Mouse (Mus musculus): Measurements from ENCODE around the gene Arhgap31. TPM values are rescaled to one million over a fixed set of nuclear protein-coding genes. Genes with fewer than 3 reads are reported as not detected.

Gene Arhgap31
- polyA plus RNA-seq, 1 experiment = 12.1 TPM

DNA sequence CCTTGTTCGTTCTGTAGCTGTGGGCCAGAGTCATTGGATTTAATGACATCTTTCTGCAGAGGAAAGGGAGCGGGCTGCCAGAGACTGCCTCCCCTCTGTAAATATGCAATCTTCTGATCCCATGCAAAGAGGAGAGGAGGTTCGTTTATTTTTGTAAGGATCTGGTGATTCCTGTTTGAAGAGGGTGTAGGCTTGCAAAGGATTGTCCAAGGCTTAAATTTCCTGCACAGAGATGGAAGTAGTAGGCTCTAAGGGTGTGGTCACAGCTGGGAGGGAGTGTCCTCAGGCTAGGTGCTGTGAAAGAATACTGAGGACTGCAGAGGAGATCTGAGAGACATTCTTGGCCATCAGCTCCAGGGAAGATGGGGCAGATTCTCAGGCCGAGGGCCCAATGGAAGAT is 58.8 kb downstream of the Arhgap31 start:
- no peak for DNase-seq (ENCODE audit: extremely low spot score in 1 of 2, low spot score in 1 of 2)

GRCm38 (mm10) chr16:38653390-38653871 is 59.6 kb downstream of the Arhgap31 start:
- DNase-seq (ENCODE audit: extremely low spot score in 1 of 2, low spot score in 1 of 2) = no peak

GRCm38 (mm10) chr16:38652653-38653052 is 60.4 kb downstream of the Arhgap31 start:
- no peak for DNase-seq (ENCODE audit: extremely low spot score in 1 of 2, low spot score in 1 of 2)

DNA sequence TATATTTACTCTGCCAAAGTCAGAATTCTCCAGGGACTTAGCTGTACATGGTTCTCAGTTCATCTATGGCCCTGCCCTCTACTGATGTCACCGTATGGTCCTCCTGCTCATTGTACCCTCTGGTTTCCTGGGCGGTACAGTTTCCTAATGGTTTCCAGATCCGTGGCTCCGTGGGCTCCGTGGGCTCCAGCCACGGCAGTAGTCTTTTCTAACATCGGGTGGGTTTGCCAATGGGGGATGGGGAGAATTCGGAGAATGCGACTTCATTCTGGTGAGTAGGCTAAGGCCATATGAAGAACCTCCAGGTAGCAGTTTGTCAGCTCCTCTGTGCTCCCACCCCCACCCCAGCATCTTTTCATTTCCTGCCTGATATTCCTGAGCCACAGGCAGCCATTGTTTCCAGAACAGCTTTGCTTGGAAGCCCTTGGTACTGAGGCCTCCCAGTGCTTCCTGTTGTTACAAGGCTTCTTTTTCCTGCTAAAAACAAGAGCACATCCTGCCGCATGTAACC is 61.3 kb downstream of the Arhgap31 start:
- DNase-seq (ENCODE audit: extremely low spot score in 1 of 2, low spot score in 1 of 2) = no peak

- no peak for DNase-seq (ENCODE audit: extremely low spot score in 1 of 2, low spot score in 1 of 2)
These were observed 61.8 kb downstream of the Arhgap31 start for GRCm38 (mm10) chr16:38651306-38651705.

- DNase-seq (ENCODE audit: extremely low spot score in 1 of 2, low spot score in 1 of 2) = no peak
These were observed 63.6 kb downstream of the Arhgap31 start for GRCm38 (mm10) chr16:38649431-38649827.

DNA sequence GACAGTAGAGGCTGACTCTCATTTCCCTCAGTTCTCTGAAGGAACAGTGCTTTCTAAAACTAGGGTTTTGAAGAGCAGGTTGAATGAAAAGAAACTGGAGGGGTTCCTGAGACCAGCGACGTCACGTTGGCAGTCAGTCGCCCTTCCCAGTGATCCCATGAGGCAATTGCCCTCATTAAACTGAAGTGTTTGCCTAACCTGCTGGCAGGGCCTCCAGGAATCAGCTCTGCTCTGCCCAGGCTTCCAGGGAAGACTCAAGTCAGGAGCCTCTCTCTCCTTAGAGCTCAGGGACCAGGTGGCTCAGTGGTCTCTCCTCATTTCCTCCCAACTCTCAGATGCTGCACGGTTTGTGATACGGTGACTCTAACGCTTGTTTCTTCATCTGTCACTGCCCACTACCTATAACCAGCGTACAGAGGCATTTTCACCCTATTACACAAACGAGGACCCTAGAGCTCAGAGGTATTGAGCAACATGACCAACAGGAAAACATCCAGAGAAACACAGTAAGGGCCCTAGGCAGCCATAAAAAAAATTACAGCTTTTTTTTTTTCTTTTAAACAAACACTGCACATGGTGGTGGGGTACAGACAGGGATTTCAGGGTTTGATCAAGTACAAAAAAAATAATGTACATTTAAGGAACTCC is 64.2 kb downstream of the Arhgap31 start:
- no peak for DNase-seq (ENCODE audit: extremely low spot score in 1 of 2, low spot score in 1 of 2)

- DNase-seq (ENCODE audit: extremely low spot score in 1 of 2, low spot score in 1 of 2) = no peak
These were observed 64.9 kb downstream of the Arhgap31 start for GRCm38 (mm10) chr16:38648155-38648554.

- DNase-seq (ENCODE audit: extremely low spot score in 1 of 2, low spot score in 1 of 2) = no peak
These were observed 68.6 kb downstream of the Arhgap31 start for GRCm38 (mm10) chr16:38644455-38644854.

DNA sequence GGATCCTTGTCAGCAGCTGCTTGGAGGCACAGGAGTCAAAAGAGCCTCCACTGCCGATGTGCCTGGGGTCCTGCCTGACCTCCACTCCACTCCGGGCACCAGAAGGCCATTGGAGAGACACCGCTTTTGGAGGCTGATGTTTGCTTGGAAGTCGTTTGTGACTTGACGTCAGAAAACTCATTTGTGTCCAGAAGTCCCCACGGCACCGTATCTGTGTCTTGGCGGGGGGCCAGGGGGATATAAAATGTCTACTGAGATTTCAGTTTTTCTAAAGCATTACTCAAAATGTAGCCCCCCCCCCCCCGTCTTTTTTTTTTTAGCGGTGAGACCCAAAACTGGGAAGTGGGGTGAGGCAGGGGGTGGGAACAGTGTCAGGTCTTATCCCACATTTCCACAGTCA is 76.0 kb downstream of the Arhgap31 start:
- no peak for DNase-seq (ENCODE audit: extremely low spot score in 1 of 2, low spot score in 1 of 2)

- DNase-seq (ENCODE audit: extremely low spot score in 1 of 2, low spot score in 1 of 2) = no peak
These were observed 76.4 kb downstream of the Arhgap31 start for GRCm38 (mm10) chr16:38636682-38637081.

DNA sequence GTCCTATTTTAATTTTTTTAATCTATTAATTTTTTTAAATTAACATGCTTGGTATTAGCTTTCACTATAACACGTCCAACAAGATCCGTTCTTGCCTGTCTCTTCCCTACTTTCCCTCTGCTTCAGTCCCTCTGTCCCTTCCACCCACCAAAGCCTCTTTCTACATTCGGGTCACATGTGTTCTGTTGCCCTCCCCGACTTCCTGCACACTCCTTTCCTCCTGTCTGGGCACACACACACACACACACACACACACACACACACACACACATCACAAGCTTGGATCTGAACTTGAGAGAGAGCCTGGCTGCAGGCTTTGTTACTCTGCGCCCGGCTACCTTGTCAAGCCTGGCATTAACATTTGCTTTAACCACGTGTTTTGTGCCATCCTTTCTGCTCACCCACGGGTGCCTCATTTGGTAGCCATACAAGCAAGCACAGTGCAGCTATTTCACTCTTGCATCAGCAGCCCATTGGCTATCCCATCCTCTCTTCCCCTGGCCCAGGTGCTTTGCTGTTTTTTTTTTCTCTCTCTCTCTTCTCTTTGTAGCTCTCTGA is 77.2 kb downstream of the Arhgap31 start:
- no peak for DNase-seq (ENCODE audit: extremely low spot score in 1 of 2, low spot score in 1 of 2)

DNA sequence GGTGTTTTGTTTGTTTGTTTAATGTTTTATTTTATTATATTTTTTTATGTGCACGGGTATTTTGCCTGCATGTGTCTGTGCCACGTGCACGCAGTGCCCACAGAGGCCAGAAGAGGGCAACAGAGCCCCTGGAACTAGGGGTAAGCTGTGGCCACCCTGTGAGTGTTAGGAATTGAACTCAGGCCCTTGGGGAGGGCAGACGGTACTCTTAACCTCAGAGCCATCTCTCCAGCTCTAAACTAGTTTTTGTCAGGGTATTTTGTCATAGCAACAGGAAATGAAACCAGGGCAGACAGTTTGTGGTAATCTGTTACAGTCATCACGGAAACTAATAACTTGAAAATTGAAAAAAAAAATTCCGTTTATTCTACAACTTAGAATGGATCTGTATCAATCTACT is 80.9 kb downstream of the Arhgap31 start:
- DNase-seq (ENCODE audit: extremely low spot score in 1 of 2, low spot score in 1 of 2) = peak in 1 of 2 experiments; percentile 58

DNA sequence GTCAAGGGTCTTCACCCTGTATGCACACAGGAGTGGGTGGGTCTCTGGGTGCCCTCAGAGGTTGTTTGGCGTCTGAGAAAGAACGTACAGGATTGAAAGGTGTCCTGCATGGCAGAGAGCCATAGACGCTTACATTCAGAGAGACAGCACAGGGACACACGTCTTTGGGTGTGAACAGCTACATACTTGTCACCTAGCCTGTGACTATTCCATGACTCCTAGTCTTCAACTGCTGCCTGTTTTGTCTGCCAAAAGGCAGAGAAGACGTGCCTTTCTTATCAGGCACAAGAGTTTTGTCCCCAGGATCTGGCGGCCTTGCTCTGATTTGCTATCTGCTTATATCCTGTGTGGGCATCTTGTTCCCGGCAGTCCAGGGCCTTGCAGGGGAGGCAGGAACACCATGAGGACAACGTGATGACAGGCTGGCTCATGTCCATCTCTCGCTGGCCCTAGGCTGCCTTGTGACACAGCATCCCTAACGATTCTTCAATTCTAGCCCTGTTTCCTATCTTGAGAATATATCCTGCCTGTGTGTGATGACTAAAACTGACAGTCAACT is 87.2 kb downstream of the Arhgap31 start:
- DNase-seq (ENCODE audit: extremely low spot score in 1 of 2, low spot score in 1 of 2) = no peak

DNA sequence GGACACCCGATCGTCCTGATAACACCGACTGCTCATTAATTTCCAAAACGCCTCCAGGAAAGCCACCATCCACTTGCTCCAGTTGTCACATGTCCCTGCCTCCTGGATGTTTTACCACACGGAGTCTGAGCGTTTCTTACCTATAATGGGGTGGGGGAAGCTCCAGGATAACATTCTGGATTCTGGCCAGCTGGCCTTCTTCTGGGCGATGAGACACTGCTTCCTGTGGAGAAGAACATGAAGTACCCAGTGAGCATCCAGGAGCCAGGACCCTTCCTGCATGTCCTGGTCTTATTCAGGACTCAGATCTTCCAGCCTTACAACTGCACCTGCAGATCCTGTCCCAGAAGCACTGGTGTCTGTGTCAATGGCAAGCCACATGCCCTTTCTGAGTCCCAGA is 87.7 kb downstream of the Arhgap31 start:
- DNase-seq (ENCODE audit: extremely low spot score in 1 of 2, low spot score in 1 of 2) = no peak

GRCm38 (mm10) chr16:38624303-38624702 is 88.8 kb downstream of the Arhgap31 start:
- no peak for DNase-seq (ENCODE audit: extremely low spot score in 1 of 2, low spot score in 1 of 2)

- DNase-seq (ENCODE audit: extremely low spot score in 1 of 2, low spot score in 1 of 2) = peak in 1 of 2 experiments; percentile 45
These were observed 90.8 kb downstream of the Arhgap31 start for GRCm38 (mm10) chr16:38622283-38622682.

- DNase-seq (ENCODE audit: extremely low spot score in 1 of 2, low spot score in 1 of 2) = no peak
These were observed 92.2 kb downstream of the Arhgap31 start for GRCm38 (mm10) chr16:38620696-38621450.

- DNase-seq (ENCODE audit: extremely low spot score in 1 of 2, low spot score in 1 of 2) = peak; percentile 63 to 92
These were observed 94.0 kb downstream of the Arhgap31 start for GRCm38 (mm10) chr16:38619054-38619453.

DNA sequence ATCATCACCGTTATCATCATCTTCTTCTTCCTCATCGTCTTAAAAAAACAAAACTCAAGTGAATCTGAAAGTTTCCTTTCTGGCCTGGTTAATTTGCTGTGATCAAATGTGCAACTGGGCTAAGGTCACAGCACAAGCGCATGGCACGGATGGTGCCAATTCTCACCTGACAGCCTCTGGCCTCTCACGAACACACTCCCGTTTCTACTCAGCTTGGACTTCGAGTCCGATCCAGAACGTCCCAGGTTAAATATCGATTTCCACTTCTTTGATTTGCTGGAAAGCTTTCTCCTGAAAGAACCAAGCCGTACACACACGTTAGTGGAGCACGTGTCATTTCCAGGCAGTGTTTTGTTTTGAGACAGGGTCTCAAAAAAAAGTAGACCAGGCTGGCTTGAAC is 95.1 kb downstream of the Arhgap31 start:
- no peak for DNase-seq (ENCODE audit: extremely low spot score in 1 of 2, low spot score in 1 of 2)

DNA sequence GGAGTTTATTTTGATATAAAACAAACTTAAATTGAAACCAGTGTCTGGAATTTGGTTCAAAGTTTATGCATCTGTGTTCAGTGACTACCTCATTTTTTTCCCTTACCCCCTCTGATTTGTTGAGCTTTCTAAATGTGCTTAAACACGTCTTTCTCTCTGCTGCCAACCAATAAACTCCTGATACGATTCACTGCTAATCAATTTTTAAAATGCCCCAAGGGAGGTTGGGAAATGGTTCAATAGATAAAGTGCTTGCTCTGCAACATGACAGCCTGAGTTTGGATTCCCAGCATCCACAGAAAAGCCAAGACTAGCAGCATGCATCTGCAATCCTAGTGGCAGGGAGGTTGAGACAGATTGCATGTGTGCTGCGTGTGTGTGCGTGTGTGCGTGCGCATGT is 99.4 kb downstream of the Arhgap31 start:
- DNase-seq (ENCODE audit: extremely low spot score in 1 of 2, low spot score in 1 of 2) = no peak

Measured in frontal cortex, adult 2 months (tissue).